Mouse (Mus musculus) left cerebral cortex, postnatal 10 days (tissue): Measurements from ENCODE around the gene Fam124a. TPM values are rescaled to one million over a fixed set of nuclear protein-coding genes. Genes with fewer than 3 reads are reported as not detected.
"Not testable (repeated sequence)": the region's sequence is repeated elsewhere in the genome, so short reads cannot be mapped to it uniquely, and the experiment has no call there.

Experiments used
- DNase-seq, 2 experiments: peaks; one replicate each; pipeline ENCODE4 v3.0.0; 2021 to 2022; ENCODE audit warnings: low spot score in 2 of 2, mixed read lengths in 1 of 2; ENCODE audit errors: extremely low spot score in 1 of 2
- intact Hi-C: fragments of 180-260 bp; cut with DNase I; formaldehyde crosslinking; loops from one replicate; pipeline ENCODE4 v1.15.1; 2025
- total RNA-seq, 2 experiments: library from RNA; stranded (reverse); gene quantifications; 2 replicates each; pipeline ENCODE4 v1.2.3; 2021

Fam124a gene
- 10 to 100 TPM; 69.1 to 81.2 TPM for total RNA-seq

DNA sequence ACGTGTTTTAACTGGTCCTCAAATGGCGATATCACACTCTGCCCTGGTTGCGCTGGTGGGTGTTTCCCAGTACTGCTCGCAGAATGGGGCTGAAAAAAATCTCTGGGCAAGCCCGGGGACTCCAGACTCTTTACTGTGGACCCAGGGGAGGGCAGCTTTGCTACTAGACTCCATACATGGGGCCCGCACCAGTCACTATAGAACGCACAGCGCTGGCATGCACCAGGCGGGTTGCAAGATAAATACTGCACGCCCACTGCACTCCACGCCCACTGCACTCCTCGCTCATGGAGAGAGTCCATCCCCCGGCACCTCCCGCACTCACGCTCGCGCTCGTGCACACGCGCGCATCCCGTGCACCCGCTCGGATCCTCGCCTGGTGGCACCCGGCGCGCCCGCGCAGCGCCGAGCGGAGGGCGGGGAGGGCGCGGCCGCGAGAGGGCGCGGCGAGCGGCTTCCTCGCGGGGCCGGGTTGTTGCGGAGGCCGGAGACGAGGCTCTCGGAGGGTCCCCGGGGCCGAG lies at the start of gene Fam124a:
Gene Fam124a (plus strand): TSS at position 429 of the 521 bp plus-strand sequence.
- peak; percentile 74 to 87 for DNase-seq
- intact Hi-C loops, result loop anchor here (5.0 kb wide), 1 partner anchor 63 kb away; no protein-coding TSS in a partner anchor

DNA sequence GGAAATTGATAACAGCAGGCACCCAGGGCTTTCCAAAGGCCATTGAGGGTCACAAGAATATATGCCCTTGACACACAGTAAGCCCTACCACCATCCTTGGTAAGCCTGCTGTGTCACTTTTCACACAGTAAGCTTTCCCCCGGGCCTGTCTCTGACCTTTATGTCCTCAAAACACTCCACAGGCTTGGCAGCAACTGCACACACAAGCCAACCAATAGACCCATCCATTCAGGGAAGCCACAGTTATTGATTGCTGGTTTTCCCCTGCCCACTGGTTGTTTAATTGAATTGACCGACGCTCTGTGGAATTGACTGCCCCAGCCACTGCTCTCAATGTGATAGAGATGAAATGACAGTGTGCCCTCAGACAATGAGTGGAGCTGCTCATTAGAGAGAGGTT lies 49.3 kb upstream of the Fam124a start:
- intact Hi-C loops, result no loop called here

GRCm38 (mm10) chr14:62509350-62509749 lies 46.2 kb upstream of the Fam124a start:
- intact Hi-C loops, result no loop called here

More for the DNA sequence above, 49.3 kb upstream of the Fam124a start:
- no peak for DNase-seq

GRCm38 (mm10) chr14:62512845-62513244 lies 42.7 kb upstream of the Fam124a start:
- intact Hi-C loops, result no loop called here
- DNase-seq, result no peak

More at GRCm38 (mm10) chr14:62509350-62509749, 46.2 kb upstream of the Fam124a start:
- no peak for DNase-seq

DNA sequence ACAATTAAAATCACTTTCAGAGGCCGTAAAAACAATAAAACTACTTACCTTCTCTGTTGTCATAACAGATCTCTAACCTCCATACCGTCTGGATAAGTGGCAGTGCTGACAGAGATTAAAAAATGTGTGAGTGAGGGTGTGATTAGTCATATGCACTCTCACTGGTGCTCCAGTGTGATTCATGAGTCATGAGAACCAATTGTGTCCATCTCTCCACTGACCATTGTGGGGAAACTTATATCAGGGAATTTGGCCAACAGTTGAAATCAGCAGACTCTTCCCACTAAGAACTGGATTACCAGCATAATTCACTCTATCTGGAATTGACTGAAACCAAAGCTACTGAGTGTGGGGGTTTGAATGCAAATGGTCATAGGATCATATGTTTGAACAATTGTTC lies 24.6 kb upstream of the Fam124a start:
- intact Hi-C loops, result no loop called here
- no peak for DNase-seq

DNA sequence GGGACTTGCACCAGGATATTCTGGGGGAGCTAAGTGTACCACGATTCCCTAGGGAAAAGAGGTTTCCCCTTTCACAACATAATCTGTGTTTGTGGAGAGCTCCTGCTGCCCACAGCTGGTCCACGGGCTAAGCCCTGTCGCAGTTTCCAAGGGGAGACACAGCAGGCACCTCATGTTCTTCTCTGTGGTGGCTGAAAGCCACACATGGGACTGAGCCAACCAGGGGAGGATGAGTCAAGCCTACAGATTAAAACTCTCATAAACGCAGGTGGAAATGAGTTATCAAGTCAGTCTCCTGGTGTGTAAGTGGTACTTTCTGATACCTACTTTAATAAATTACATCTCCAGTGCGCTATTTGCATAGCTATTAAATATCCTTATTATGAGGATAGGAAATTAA lies 19.4 kb upstream of the Fam124a start:
- DNase-seq, result no peak
- intact Hi-C loops, result no loop called here

DNA sequence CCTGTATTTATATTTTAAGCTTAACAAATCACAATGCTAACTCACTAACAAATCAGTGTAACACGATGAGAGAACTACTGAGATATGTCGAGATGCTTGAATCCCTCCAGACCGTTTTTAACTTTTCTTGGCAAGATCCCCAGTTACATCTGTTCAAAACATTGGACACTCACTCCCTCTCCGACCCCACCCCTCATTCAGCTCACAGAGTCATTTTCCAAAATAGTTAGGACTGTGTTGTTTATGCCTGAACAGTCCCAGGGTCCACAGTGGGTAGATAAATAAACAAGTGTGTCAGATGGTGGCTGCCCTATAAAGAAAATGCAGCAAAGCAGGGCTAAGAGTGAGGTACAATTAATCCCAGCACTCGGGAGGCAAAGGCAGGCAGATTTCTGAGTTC lies 18.5 kb upstream of the Fam124a start:
- no peak for DNase-seq
- intact Hi-C loops, result no loop called here

DNA sequence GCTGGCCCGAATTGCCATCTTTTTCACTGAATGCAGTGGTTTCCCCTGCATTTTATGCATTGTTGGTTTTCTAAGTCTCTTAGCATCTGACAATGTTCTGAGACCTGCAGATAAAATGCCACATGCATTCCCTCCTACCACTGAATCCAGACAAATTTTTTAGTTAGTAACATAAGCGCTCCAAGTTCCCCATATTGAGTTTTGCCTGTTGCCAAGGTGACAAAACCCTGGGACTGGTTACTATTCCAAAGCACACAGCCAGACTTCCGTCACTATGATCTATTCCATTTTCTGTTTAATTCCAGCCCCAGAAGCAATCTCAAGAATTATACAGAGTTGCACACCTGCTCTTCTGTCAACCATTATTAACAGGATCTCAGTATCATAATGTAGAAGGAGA lies 15.7 kb upstream of the Fam124a start:
- intact Hi-C loops, result loop anchor here (5.0 kb wide), 1 partner anchor 48 kb away; no protein-coding TSS in a partner anchor
- DNase-seq, result peak in 1 of 2 experiments; percentile 53

GRCm38 (mm10) chr14:62541751-62542150 lies 13.8 kb upstream of the Fam124a start:
- DNase-seq, result no peak
- intact Hi-C loops, result loop anchor here (5.0 kb wide), 1 partner anchor 49 kb away; no protein-coding TSS in a partner anchor

DNA sequence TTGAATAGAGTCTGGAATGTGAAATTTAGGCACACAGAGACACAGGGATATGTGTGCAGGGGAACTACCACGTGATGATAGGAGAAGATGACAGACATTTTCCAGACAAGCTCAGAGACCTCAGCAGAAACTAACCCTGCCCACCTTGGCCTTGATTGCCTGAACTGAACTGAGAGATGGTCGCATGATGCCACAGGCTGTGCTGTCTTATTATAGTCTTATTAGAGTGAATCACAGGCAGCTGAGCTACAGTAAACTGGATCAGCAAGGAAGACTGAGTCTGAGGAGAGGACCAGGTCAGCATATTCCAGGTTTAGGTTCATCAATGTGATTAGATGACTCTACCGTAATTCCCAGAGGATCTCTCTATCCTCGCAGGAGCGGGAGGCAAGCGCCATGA lies 9.2 kb upstream of the Fam124a start:
- DNase-seq, result no peak
- intact Hi-C loops, result no loop called here

- intact Hi-C loops, result no loop called here
- DNase-seq, result no peak
These were observed 8.8 kb upstream of the Fam124a start for GRCm38 (mm10) chr14:62546746-62547145.

DNA sequence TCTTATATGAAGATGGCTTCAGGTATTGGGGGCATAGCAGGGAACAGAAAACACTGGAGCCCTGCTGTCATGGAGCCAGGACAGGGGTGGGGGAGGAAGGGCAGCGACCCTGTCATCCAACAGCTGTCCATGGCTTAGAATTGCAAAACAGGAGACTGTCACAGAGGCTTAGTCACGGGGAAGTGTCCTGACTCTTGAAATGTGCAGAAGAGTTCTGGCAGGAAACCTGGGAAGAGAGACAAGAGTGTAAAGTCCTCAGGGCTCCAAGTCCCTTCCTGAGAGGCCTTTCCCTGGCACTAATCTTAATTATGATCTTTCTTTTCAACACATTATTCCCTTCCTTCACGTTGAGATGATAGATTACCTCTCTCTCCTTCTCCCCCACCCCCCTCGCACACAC lies 5.4 kb upstream of the Fam124a start:
- DNase-seq, result no peak
- intact Hi-C loops, result no loop called here

- intact Hi-C loops, result no loop called here
- no peak for DNase-seq
These were observed 2.8 kb upstream of the Fam124a start for GRCm38 (mm10) chr14:62552771-62553170.

DNA sequence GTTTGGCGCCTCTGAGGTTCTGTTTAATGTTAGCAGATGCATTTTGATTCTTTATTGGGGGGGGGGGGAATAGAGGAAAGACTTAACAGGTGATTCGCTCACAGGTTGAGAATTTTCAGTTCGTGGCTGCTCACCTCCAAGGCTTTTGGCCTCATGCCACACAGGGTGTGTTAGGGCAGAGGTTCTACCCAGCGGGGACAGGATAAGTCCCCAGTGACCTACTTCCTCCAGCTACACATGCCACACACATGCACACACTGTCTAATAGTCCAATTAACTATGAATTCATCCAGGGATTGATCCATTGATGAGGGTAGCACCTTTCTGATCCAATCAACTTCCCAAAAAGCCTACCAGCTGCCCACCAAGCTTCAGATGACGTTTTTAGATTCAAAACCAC lies 1.8 kb upstream of the Fam124a start:
- DNase-seq, result no peak
- intact Hi-C loops, result no loop called here

GRCm38 (mm10) chr14:62555840-62556810 lies 588 bp downstream of the Fam124a start:
- intact Hi-C loops, result loop anchor here (5.0 kb wide), 1 partner anchor 64 kb away; no protein-coding TSS in a partner anchor
- no peak for DNase-seq

GRCm38 (mm10) chr14:62557111-62557510 lies 1.6 kb downstream of the Fam124a start:
- no peak for DNase-seq
- intact Hi-C loops, result loop anchor here (5.0 kb wide), 1 partner anchor 65 kb away; no protein-coding TSS in a partner anchor

- DNase-seq, result no peak
These were observed 6.6 kb downstream of the Fam124a start for GRCm38 (mm10) chr14:62561875-62562748.

GRCm38 (mm10) chr14:62563679-62564078 lies 8.1 kb downstream of the Fam124a start:
- DNase-seq, result no peak
- intact Hi-C loops, result loop anchor here (5.0 kb wide), 1 partner anchor 39 kb away; no protein-coding TSS in a partner anchor

More at GRCm38 (mm10) chr14:62561875-62562748, 6.6 kb downstream of the Fam124a start:
- intact Hi-C loops, result loop anchor here (5.0 kb wide), 1 partner anchor 40 kb away; no protein-coding TSS in a partner anchor

DNA sequence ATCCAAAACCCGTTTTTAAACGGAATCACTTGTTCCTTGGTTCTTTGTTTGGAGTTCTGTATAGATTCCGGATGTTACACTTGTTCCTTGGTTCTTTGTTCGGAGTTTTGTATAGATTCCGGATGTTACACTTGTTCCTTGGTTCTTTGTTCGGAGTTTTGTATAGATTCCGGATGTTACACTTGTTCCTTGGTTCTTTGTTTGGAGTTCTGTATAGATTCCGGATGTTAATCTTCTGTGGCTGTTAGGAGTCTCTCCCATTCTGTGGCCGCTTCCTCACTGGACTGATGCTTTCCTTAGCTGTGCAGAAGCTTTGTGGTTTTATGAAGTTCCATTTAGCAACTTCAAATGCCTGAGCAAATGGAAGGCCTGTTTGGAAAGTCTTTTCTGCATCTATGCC lies 11.3 kb downstream of the Fam124a start, which contains the start of gene Gm4131:
Gene Gm4131 (minus strand): TSS at position 101 of the 400 bp plus-strand sequence.
- intact Hi-C loops, DNase-seq: not testable (repeated sequence)
